Mouse (Mus musculus) lung, postnatal 25 days (tissue): Measurements from ENCODE around the gene Lrrd1.
"Not testable (repeated sequence)": the region's sequence is repeated elsewhere in the genome, so short reads cannot be mapped to it uniquely, and the experiment has no call there.

Experiments used
- DNase-seq: peaks from one replicate; pipeline ENCODE4 v3.0.0; 2022; ENCODE audit warnings: low spot score

Gene Lrrd1

GRCm38 (mm10) chr5:3845026-3845425 is at the start of gene Lrrd1:
Gene Lrrd1, plus strand, starts transcription at chr5:3845173.
- DNase-seq, result no peak

- not testable (repeated sequence) for DNase-seq
Measured at GRCm38 (mm10) chr5:3797101-3797500, 47.9 kb upstream of the Lrrd1 start.

- not testable (repeated sequence) for DNase-seq
Measured at GRCm38 (mm10) chr5:3798656-3799055, 46.3 kb upstream of the Lrrd1 start.

GRCm38 (mm10) chr5:3800041-3800440 is 44.9 kb upstream of the Lrrd1 start:
- no peak for DNase-seq

- DNase-seq, result no peak
Measured at GRCm38 (mm10) chr5:3800881-3801280, 44.1 kb upstream of the Lrrd1 start.

- no peak for DNase-seq
Measured at GRCm38 (mm10) chr5:3801672-3802432, 43.1 kb upstream of the Lrrd1 start.

GRCm38 (mm10) chr5:3802433-3803291 is 42.3 kb upstream of the Lrrd1 start, which contains the start of the genes Ankib1 and Krit1:
Gene Ankib1, minus strand, starts transcription at chr5:3802925.
Gene Krit1, plus strand, starts transcription at chr5:3803184.
- DNase-seq, result peak; percentile 90

GRCm38 (mm10) chr5:3803292-3804165 is 41.4 kb upstream of the Lrrd1 start:
- DNase-seq, result no peak

GRCm38 (mm10) chr5:3808472-3808871 is 36.5 kb upstream of the Lrrd1 start:
- no peak for DNase-seq

GRCm38 (mm10) chr5:3834107-3834506 is 10.9 kb upstream of the Lrrd1 start:
- no peak for DNase-seq

GRCm38 (mm10) chr5:3870161-3870560 is 25.2 kb downstream of the Lrrd1 start:
- no peak for DNase-seq

GRCm38 (mm10) chr5:3872348-3872747 is 27.4 kb downstream of the Lrrd1 start:
- DNase-seq, result no peak

- no peak for DNase-seq
Measured at GRCm38 (mm10) chr5:3873485-3873884, 28.5 kb downstream of the Lrrd1 start.

- DNase-seq, result not testable (repeated sequence)
Measured at GRCm38 (mm10) chr5:3886862-3887261, 41.9 kb downstream of the Lrrd1 start.

GRCm38 (mm10) chr5:3889201-3889600 is 44.2 kb downstream of the Lrrd1 start:
- no peak for DNase-seq

- peak; percentile 26 for DNase-seq
Measured at GRCm38 (mm10) chr5:3893459-3894293, 48.7 kb downstream of the Lrrd1 start, which contains the start of gene Mterf1a. Gene Mterf1a, minus strand, starts transcription at chr5:3893933.

- DNase-seq, result not testable (repeated sequence)
Measured at GRCm38 (mm10) chr5:3894294-3894619, 49.3 kb downstream of the Lrrd1 start.

GRCm38 (mm10) chr5:3905471-3905870 is 60.5 kb downstream of the Lrrd1 start:
- no peak for DNase-seq
